Mouse (Mus musculus) fibroblast of lung, adult 2 months (primary cell): Measurements from ENCODE around the gene Kcnq1.

ENCODE experiments used
- DNase-seq: peaks from one replicate; pipeline ENCODE4 v3.0.0-alpha.2; 2011; ENCODE audit warnings: low read depth

Kcnq1 gene

GRCm38 (mm10) chr7:143283625-143284024 is 177.5 kb downstream of the Kcnq1 start:
- DNase-seq: no peak

DNA sequence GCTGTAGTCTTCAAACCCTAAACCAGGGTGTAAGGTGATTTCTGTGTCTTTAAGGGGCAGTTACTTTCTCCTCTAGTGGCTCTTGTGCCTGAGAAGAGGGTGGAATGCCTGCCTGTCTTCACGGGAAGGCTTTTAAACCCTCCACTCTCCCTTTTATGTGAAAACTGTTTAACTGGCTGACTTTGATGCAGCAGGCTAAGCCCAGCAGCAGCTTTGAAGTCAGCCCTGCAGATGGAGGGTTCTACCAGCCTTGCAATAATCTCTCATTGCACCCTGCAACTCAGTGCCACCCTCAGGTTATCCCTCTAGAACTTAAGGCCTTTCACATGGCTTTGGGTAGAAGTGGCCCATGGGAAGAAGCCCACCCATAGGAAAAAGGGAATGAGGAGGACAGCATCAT is 178.7 kb downstream of the Kcnq1 start:
- DNase-seq: no peak

GRCm38 (mm10) chr7:143285440-143285839 is 179.3 kb downstream of the Kcnq1 start:
- DNase-seq: no peak

- no peak for DNase-seq
These were observed 180.5 kb downstream of the Kcnq1 start for GRCm38 (mm10) chr7:143286532-143287290.

DNA sequence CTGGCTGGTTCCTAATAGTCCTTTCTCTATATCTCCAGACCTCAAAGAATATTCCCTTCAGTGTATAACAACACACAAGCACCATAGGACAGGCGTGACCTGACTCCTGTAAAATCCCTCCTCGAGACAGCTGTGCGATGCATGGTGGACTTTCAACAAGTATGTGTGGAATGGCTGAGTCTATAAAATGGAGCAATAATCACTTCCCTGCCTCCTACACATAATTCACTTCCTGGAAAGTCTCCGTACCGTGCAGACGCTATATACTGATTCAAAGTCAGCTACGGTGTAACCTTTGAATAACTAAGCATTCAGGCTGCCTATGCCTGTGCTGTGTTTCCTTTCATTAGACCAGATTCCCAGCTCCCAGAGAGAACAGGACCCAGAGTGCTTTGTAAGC is 182.0 kb downstream of the Kcnq1 start:
- DNase-seq: no peak

DNA sequence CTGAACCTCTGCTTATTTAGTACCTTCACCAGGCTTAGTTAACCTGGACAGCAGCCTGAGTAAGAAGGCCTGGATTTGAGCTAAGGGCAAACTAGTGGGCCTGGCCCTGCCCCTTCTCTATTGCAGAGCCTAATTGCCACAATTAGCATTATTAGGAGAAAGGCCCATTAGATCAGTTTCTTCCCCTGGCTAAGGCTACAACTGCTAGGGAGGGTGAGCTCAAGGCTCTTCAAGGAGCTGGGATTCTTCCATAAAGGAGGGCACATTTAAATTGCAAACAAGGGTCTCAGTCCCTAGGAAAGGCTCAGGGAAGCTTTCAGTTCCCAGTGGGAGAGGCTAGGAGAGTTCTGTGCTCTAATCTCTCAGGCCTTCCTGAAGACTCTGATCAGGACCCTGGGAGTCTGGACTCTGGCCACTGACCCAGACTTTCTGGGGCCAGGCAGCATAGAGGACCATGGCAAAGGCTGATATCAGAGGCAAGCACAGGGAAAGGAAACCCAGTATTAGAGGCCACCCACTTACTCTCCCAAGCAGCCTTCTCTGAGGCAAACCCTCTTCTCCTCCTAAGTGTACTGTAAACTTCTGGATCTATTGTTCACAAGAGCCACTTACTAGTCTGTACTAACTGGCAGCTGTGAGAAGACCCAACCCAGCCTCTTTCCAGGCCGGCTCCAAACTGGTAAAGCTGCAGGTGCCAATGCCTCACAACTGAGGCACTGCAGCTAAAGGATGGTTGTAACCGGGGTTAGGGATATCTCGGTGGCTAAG is 183.1 kb downstream of the Kcnq1 start:
- no peak for DNase-seq

DNA sequence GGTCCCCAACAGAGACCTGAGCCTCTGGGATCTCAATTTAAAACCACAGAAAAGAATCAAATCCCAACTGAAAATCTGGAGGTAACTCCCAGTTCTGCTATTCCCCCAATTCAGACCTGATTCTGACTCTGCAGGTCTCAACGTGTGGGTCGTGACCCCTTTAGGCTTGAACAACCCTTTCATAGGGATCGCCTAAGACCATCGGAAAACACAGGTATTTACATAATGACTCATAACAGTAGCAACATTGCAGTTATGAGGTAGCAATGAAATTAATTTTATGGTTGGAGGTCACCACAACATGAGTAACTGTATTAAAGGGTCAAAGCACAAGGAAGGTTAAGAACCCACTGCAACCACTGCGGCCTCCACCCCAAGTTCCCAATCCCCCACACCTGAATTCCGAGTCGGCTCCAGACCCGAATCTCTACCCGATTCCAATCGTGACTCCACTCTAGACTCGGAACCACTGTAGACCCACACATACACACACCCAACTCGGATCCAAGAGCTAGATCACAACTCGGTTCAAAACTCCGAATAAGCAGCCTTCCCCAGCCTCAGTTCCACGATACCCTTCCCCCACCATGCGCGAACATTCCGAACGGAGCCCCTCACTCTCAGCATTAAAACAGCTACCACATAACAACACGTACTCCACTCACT is 188.7 kb downstream of the Kcnq1 start:
- no peak for DNase-seq

GRCm38 (mm10) chr7:143295356-143296000 is 189.3 kb downstream of the Kcnq1 start:
- no peak for DNase-seq

GRCm38 (mm10) chr7:143296001-143296379 is 189.8 kb downstream of the Kcnq1 start:
- DNase-seq: no peak

DNA sequence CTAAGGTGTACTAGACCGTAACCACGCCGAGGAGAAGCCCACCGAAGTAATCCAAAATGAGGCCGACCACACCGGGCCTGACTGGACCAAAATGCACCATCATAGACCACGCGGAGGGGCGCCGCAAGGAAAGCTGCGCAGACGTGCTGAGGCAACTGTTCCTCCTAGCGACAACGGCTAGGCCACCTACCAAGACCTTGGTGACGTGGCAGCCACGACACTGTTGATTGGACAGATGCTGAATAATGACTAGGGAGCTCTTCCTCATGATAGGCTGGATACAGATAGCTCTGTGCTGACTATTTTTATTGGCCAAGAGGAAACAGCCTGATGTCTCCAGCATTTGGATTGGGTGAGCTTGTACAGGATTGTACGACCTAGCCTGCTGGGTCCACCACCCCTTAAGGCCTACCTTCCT is 190.2 kb downstream of the Kcnq1 start:
- DNase-seq: peak; percentile 96

DNA sequence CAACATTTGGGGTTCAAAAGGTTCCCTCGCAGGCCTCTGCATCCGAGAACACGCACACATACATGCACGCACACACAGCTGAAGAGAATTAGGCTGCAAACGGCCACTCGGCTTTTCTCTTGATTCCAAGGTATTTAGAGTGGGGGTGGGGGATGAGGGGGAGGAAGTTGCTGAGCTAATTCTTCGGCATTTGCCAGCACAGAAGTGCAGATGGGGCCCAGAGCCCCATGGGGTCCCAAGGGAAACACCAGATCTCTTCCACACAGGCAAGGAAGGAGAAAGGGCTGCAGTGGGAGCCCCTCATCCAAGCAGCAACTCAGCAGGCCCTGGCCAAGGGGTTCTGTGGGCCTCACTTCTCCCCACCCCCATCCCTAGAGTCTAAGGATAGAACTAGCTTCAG is 193.9 kb downstream of the Kcnq1 start:
- DNase-seq: no peak

- DNase-seq: no peak
These were observed 194.5 kb downstream of the Kcnq1 start for GRCm38 (mm10) chr7:143300681-143301080.

DNA sequence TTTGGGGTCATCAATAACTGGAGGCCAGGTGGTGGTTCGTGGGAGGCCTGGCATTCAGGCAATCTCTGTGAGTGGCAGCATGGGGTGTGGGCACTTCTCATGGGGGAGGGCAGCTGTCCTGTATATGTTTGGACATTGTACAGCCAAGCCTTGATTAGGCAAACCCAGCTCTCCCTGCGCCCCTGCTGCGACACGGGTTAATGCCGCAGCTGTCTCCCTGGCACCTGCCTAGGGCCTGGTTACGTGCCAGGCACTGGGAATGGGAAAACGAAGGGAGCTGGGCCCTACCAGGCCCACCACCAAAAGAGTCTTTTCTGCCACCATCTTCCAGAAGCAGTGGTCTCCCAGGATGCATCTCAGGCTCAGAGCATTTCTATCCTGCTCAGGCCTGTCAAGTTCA is 196.0 kb downstream of the Kcnq1 start:
- DNase-seq: no peak

DNA sequence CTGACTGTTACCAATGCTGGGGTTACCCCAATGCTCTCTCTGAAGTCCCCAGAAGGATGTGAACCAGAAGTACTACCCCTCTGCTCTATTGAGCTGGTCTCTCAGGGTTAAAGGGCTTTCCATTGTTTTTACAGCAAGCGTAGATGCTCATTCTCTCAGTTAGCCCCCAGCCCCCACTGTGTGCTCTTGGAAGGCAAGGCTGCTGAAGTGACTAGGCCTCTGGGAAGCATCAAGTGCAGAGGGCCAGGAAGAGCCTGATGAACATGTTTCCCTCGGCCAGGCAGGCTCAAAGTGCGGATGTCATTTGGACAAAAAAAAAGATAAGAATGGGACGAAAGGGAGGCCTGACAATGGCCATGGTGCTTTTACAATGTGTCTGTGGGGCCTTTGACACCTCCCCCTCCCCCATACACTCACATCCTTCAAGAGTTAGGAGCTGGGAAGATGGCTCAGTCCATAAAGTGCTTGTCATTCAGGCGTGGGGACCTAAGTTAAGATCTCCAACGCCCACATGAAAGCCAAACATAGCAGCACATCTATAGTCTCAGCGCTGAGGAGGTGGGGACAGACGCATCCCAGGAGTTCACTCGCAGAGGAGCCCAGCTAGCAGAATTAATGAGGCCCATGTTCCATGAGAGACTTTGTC is 196.6 kb downstream of the Kcnq1 start:
- no peak for DNase-seq

DNA sequence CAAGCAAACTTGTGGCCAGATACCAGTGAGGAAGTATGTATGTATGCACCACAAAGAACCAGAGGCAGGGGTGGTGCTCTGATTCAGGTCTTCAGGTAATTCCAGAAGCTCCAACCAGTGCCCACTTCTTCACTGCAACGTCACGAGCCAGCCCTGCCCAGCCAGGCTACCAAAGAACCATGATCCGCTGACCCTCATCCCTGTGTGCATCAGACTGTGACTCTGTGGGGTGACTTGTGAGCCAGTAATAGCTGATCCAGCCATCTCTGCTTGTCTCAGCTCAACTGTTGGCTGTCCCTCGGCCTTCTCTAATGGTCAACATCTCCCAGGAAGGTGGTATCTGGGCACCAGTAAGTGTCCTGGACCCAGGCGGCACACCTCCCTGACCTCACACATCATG is 197.4 kb downstream of the Kcnq1 start:
- no peak for DNase-seq

GRCm38 (mm10) chr7:143305808-143306207 is 199.6 kb downstream of the Kcnq1 start:
- DNase-seq: no peak

GRCm38 (mm10) chr7:143308001-143308400 is 201.8 kb downstream of the Kcnq1 start:
- DNase-seq: no peak

GRCm38 (mm10) chr7:143310311-143310710 is 204.1 kb downstream of the Kcnq1 start:
- DNase-seq: no peak

DNA sequence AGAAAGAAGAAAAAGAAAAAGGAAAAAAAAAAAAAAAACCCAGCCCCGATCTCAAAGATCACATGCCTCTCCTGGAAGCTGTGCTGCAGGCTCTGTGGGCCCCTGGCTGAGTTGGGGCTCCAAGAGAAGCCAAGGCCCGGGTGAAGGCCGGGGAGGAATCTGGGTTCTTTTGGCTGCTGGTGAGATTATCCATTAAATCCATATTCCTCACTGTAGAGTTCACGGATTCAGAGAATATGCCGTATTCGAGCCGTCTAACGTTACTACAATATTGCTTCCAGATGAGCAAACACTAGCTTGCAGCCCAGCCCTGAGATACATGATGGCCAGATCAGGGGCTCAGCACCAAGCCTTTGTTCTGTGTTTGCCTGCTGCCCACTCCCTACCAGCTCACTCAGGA is 204.7 kb downstream of the Kcnq1 start:
- DNase-seq: no peak

DNA sequence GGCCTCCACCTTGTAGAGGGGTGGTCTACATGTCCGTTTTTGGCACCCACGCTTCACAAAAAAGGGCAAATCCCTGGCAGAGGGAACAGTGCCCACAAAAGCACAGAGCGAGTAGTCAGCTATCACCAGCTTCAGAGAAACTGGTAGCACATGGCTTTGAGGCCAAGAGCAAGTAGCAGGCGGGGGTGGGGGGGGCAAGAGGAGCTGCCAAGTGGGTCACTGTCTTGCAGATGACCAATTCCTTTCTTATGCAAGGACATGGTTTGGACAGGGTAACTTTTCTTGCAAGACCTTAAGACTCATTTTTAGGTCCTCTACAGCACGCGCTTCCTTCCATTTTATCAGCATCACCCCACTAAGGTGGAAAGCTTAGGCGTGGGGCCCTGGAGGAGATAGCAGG is 205.3 kb downstream of the Kcnq1 start:
- no peak for DNase-seq

DNA sequence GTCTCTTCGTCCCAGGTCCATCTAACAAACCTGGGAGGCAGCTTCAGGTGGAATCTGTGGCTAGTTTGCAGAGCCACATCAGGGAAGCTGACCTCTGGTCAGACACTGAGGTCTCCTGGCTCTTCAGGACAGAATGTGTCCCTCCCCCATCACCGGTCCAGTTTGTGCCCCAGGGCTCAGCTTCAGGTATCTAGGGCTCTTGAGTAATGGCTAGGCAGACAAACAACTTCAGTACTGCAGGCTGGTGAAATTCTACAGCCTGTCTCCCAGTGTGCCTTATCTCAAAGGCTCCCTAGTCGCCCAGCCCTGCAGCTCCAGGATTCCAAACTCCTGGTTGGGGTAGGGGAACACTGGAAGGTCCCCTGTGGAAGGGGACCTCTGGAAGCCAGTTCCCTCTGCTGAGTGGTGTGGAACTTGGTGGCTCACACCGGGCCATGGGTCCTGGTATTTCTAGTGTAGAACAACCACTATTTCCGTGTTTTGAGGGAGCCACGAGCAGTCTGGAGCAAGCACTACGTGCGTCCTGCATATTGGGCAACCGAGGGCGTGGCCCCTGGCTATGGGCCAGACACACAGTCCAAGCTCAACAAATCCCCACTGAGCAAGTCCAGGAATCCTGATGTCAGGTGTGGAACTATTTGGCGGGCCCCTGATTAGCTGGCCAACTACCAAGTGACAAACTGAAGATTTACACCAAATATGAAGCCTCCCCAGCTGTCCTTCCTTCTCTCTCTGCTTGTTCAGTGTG is 207.6 kb downstream of the Kcnq1 start:
- DNase-seq: peak; percentile 40
